Mouse (Mus musculus) heart, embryonic 14.5 days (tissue): ENCODE data around the gene Mybpc3. TPM values are rescaled to one million over a fixed set of nuclear protein-coding genes. Genes with fewer than 3 reads are reported as not detected.

Experiments used
- ATAC-seq: fragments of 200-750 bp; cut with Nextera tagmentation; 2 replicates; pipeline ENCODE4 v1.8.0; 2017; ENCODE audit warnings: low read depth, moderate TSS enrichment; ENCODE audit not compliant: insufficient number of reproducible peaks, insufficient read depth, low FRiP score
- H3K27ac ChIP-seq, 2 experiments: fragments of 200-500 bp in 1 of 2; fragments of 300-500 bp in 1 of 2; sonication (generic) in 1 of 2; replicated peaks in 1 of 2; 2 replicates each; pipeline ENCODE4 v1.5.1; 2012 to 2014; ENCODE audit warnings: low read depth in 2 of 2, low read length in 2 of 2, control low read depth in 1 of 2, mild to moderate bottlenecking in 1 of 2, mixed read lengths in 1 of 2; ENCODE audit not compliant: control insufficient read depth in 1 of 2, insufficient read depth in 1 of 2
- H3K27me3 ChIP-seq: fragments of 300-500 bp; sonication (generic); 2 replicates; pipeline ENCODE4 v1.6.1; 2014; ENCODE audit warnings: mild to moderate bottlenecking, low read length, control low read depth; ENCODE audit not compliant: control insufficient read depth, insufficient read depth
- H3K36me3 ChIP-seq: fragments of 300-500 bp; sonication (generic); 2 replicates; pipeline ENCODE4 v1.6.1; 2014; ENCODE audit warnings: mild to moderate bottlenecking, control low read depth, low read length, mixed read lengths; ENCODE audit not compliant: control insufficient read depth, insufficient read depth
- H3K4me1 ChIP-seq, 2 experiments: fragments of 200-500 bp in 1 of 2; fragments of 300-500 bp in 1 of 2; sonication (generic) in 1 of 2; 2 replicates each; pipeline ENCODE4 v1.6.1; 2012 to 2014; ENCODE audit warnings: low read length in 2 of 2, control low read depth in 1 of 2, mixed read lengths in 1 of 2; ENCODE audit not compliant: control insufficient read depth in 2 of 2, insufficient read depth in 2 of 2
- H3K4me2 ChIP-seq: fragments of 300-500 bp; sonication (generic); 2 replicates; pipeline ENCODE4 v1.6.1; 2014; ENCODE audit warnings: mild to moderate bottlenecking, low read length
- H3K4me3 ChIP-seq, 2 experiments: fragments of 200-500 bp in 1 of 2; fragments of 300-500 bp in 1 of 2; sonication (generic) in 1 of 2; 2 replicates each; pipeline ENCODE4 v1.5.1; 2012 to 2014; ENCODE audit warnings: low read length in 2 of 2, mild to moderate bottlenecking in 2 of 2, control low read depth in 1 of 2, low read depth in 1 of 2, moderate library complexity in 1 of 2; ENCODE audit not compliant: control insufficient read depth in 1 of 2, insufficient read depth in 1 of 2
- H3K9ac ChIP-seq: fragments of 300-500 bp; sonication (generic); 2 replicates; pipeline ENCODE4 v1.6.1; 2014; ENCODE audit warnings: mild to moderate bottlenecking, low read length
- H3K9me3 ChIP-seq: fragments of 300-500 bp; sonication (generic); 2 replicates; pipeline ENCODE4 v1.6.1; 2016; ENCODE audit warnings: low read length, control low read depth; ENCODE audit not compliant: control insufficient read depth
- WGBS: fragments of 180-500 bp; shearing (Covaris S2); extraction: QIAGEN DNeasy Blood & Tissue Kit; methylation state at CpG from one replicate; pipeline ENCODE4 v1.1.7; 2014; 5-methylcytosine and 5-hydroxymethylcytosine counted together
- polyA plus RNA-seq: library from polyadenylated mRNA; unstranded; fragments of >200 nt; fragmentation: Nextera tagmentation; extraction: Ambion mirVana; gene quantifications from 2 replicates; pipeline ENCODE4 v1.2.1, GENCODE M21; 2014

Gene Mybpc3
- polyA plus RNA-seq, 1 experiment from 2014 or later = 789 TPM

GRCm38 (mm10) chr2:91090827-91091226 lies 27.1 kb upstream of the Mybpc3 start:
- Histone ChIP-seq H3K27ac (no peak overlapping the region), H3K27me3 (no peaks in the 10 kb centered on the region), H3K4me1 (no peaks in the 10 kb centered on the region), H3K9me3 (no peaks in the 10 kb centered on the region), H3K4me3 (no peak overlapping the region), H3K36me3 (no peaks in the 10 kb centered on the region), H3K4me2 (no peak overlapping the region), H3K9ac (no peak overlapping the region)
- 63% methylated on average over 6 of the region's 6 CpGs for WGBS
- ATAC-seq = no peak

- no peak overlapping the region for H3K4me3 ChIP-seq
- no peak for ATAC-seq
- H3K27ac ChIP-seq = no peak overlapping the region
- no peaks in the 10 kb centered on the region for H3K9me3 ChIP-seq
- WGBS = 56% methylated on average over 14 of the region's 14 CpGs
- H3K4me2 ChIP-seq = no peak overlapping the region
- H3K27me3 ChIP-seq = no peaks in the 10 kb centered on the region
- H3K9ac ChIP-seq = no peak overlapping the region
- no peaks in the 10 kb centered on the region for H3K36me3 ChIP-seq
- peaks cover 4 to 10% of the 10 kb centered on the region in 2 experiments; a peak in 2 of 4 replicates for H3K4me1 ChIP-seq
Observed at GRCm38 (mm10) chr2:91096524-91096923, 21.4 kb upstream of the Mybpc3 start.

- Histone ChIP-seq H3K4me1 (peaks cover 4 to 10% of the 10 kb centered on the region in 2 experiments; a peak in 2 of 4 replicates), H3K9ac (0 out of 2 replicates have a peak overlapping the region, but pooled peaks have one; percentile 25), H3K4me2 (no peak overlapping the region), H3K27me3 (no peaks in the 10 kb centered on the region), H3K36me3 (no peaks in the 10 kb centered on the region), H3K4me3 (no peak overlapping the region), H3K9me3 (no peaks in the 10 kb centered on the region), H3K27ac (no peak overlapping the region)
- 59% methylated on average over 10 of the region's 10 CpGs for WGBS
- ATAC-seq = no peak
Observed at GRCm38 (mm10) chr2:91097015-91097414, 20.9 kb upstream of the Mybpc3 start.

DNA sequence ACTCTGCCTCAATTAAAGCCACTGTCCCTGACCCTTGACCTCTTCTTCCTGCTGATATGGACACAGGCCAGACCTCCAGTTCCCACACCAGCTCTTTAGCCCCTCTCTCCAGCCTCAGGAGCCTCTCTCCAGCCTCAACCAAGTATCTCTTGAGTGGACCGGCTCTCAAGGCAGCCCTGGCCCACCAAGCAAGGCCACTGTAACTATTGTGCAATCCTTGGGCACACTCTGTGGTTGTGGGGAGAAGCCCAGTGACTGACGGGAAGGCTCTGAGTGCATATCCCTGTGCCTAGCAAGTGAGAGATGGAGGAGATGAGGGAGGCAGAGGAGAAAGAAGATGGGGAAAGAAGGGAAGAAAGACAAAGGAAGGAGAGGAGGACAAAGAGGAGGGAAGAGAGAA lies 19.8 kb upstream of the Mybpc3 start:
- Histone ChIP-seq H3K4me2 (no peak overlapping the region), H3K9ac (no peak overlapping the region), H3K36me3 (no peaks in the 10 kb centered on the region), H3K4me3 (no peak overlapping the region), H3K27me3 (no peaks in the 10 kb centered on the region), H3K9me3 (no peaks in the 10 kb centered on the region), H3K27ac (no peak overlapping the region), H3K4me1 (peaks cover 4 to 10% of the 10 kb centered on the region in 2 experiments; a peak in 2 of 4 replicates)
- no peak for ATAC-seq
- WGBS = 70% methylated on average over 2 of the region's 2 CpGs

DNA sequence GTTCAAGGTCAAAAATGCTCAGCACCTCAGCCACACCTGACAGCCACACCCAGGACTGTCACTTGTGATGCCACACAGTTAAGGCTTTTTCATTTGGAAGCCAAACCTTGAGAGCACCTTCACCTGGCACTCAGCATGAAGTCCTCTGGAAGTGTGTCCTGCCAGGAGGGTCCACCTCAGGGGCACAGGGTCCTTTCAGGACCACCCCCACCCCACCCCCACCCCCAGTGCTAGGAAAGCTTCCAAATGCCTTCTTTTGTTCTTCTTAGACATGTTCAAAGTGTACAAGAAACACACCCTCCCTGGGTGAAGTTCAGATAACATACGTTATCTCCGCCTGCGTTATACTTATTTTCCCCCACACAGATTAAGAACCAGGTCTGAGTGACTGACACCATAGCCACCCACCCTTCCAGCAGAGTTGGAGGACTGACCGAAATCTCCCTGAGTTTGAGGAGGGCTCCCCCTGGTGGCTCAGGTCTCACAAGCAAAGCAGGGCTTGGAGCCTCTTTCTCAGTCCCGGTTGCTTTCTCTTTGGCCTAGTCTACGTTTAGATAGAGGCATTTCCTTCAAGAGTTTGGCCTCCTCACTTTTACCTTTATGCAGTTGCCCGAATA lies 16.7 kb upstream of the Mybpc3 start:
- H3K36me3 ChIP-seq = no peaks in the 10 kb centered on the region
- H3K27me3 ChIP-seq = no peaks in the 10 kb centered on the region
- no peak overlapping the region for H3K27ac ChIP-seq
- H3K9ac ChIP-seq = peak overlapping the region; percentile 3; the same call in 1 of the 2 replicates
- 3% methylated on average over 7 of the region's 7 CpGs for WGBS
- H3K9me3 ChIP-seq = no peaks in the 10 kb centered on the region
- no peak overlapping the region for H3K4me3 ChIP-seq
- peaks cover 4 to 10% of the 10 kb centered on the region in 2 experiments; a peak in 2 of 4 replicates for H3K4me1 ChIP-seq
- peak; percentile 63 for ATAC-seq
- H3K4me2 ChIP-seq = 0 out of 2 replicates have a peak overlapping the region, but pooled peaks have one; percentile 5

DNA sequence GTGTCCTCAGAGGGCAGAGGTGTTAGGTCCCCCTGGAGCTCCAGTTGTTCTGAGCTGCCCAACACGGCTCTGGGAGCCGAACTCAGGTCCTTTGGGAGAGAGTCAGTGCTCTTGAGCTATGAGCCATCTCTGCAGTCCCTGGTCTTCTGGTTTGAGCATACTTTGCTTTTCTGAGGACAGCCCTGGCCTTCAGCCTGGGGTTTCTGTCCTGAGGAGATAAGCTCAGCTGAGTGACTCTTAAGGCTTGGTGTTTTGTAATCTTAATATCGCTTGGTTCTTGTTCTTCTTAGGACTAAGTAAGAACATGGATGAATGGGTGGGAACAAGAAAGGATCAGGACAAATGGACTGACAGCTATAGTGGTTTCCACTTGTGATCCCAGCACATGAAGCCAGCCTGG lies 9.8 kb upstream of the Mybpc3 start:
- peaks cover 11 to 12% of the 10 kb centered on the region in 2 experiments for H3K4me1 ChIP-seq
- H3K4me2 ChIP-seq = no peak overlapping the region
- no peak overlapping the region for H3K9ac ChIP-seq
- ATAC-seq = no peak
- H3K27me3 ChIP-seq = no peaks in the 10 kb centered on the region
- no peak overlapping the region for H3K4me3 ChIP-seq
- WGBS = 72% methylated on average over 3 of the region's 3 CpGs
- no peaks in the 10 kb centered on the region for H3K9me3 ChIP-seq
- no peak overlapping the region for H3K27ac ChIP-seq
- no peaks in the 10 kb centered on the region for H3K36me3 ChIP-seq

DNA sequence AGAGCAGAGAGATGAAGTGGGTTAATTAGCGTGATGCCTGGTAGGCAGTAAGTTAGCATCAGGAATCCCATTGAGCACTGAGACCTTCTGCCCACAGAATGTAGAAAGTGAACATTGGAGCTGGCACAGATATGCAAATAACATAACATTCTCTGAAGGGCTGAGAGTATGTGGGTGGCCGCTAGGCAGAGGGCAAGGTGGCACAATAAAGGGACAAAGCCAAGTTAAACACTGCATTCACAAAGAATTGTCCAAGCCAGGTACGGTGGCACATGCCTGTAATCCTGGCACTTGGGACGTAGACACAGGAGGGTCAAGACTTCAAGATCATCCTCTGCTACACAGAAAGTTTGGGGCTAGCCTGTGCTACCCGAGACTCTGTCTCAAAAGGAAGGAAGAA lies 8.7 kb upstream of the Mybpc3 start:
- H3K4me3 ChIP-seq = no peak overlapping the region
- no peak overlapping the region for H3K27ac ChIP-seq
- no peak for ATAC-seq
- no peaks in the 10 kb centered on the region for H3K9me3 ChIP-seq
- H3K4me1 ChIP-seq = peaks cover 13 to 15% of the 10 kb centered on the region in 2 experiments
- H3K27me3 ChIP-seq = no peaks in the 10 kb centered on the region
- WGBS = 78% methylated on average over 5 of the region's 5 CpGs
- H3K9ac ChIP-seq = no peak overlapping the region
- no peaks in the 10 kb centered on the region for H3K36me3 ChIP-seq
- H3K4me2 ChIP-seq = no peak overlapping the region
